Mouse (Mus musculus): Measurements from ENCODE around the gene Ptprg. TPM values are rescaled to one million over a fixed set of nuclear protein-coding genes. Genes with fewer than 3 reads are reported as not detected.

The Ptprg gene
- total RNA-seq, 2 experiments from 2014 or later: 85.9 to 111 TPM

GRCm38 (mm10) chr14:11565283-11565682 is 12.0 kb downstream of the Ptprg start:
- no peak overlapping the region for H3K4me3 ChIP-seq
- intact Hi-C loops (cut with DNase I): loop anchor here (5.0 to 10.0 kb wide), 2 partner anchors 47 to 60 kb away; no protein-coding TSS in a partner anchor
- DNase-seq (ENCODE audit: extremely low spot score in 1 of 2, low spot score in 2 of 2): no peak
- no peak overlapping the region for H3K27ac ChIP-seq
- TF ChIP-seq CTCF (IDR thresholded peaks at IDR 0.05): peak; percentile 39

- H3K4me3 ChIP-seq: no peak overlapping the region
- no peak overlapping the region for H3K27ac ChIP-seq
- intact Hi-C loops (cut with DNase I): loop anchor here (5.0 to 10.0 kb wide), 2 partner anchors 43 to 65 kb away; no protein-coding TSS in a partner anchor
- TF ChIP-seq CTCF (IDR thresholded peaks at IDR 0.05): no peak
- DNase-seq (ENCODE audit: extremely low spot score in 1 of 2, low spot score in 2 of 2): no peak
These were observed 16.4 kb downstream of the Ptprg start for GRCm38 (mm10) chr14:11569734-11570133.

GRCm38 (mm10) chr14:11571766-11572394 is 18.5 kb downstream of the Ptprg start:
- TF ChIP-seq CTCF (IDR thresholded peaks at IDR 0.05): no peak
- intact Hi-C loops (cut with DNase I): no loop called here

DNA sequence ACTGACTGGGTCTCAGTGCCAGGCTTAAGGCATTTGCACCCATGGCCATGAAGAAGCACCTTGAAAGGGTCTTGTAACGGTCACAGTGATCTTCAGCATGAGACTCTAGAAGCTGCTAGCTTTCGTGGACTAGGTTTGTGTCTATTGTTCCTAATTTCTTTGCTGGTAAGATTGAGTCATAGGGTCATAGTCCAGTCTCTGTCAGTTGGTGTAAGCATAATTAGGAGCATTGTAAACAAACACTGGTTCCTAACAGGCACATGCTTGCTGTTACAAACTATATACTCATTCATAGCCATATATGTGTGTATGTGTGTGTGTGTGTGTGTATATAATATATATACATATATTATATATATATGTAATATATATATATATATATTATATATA is 19.1 kb downstream of the Ptprg start:
- intact Hi-C loops (cut with DNase I): no loop called here
- DNase-seq (ENCODE audit: extremely low spot score in 1 of 2, low spot score in 2 of 2): no peak
- no peak for TF ChIP-seq CTCF (IDR thresholded peaks at IDR 0.05)
- Histone ChIP-seq H3K27ac (no peak overlapping the region), H3K4me3 (no peak overlapping the region)

More at GRCm38 (mm10) chr14:11571766-11572394, 18.5 kb downstream of the Ptprg start:
- H3K4me3 ChIP-seq: no peak overlapping the region
- no peak overlapping the region for H3K27ac ChIP-seq
- DNase-seq (ENCODE audit: extremely low spot score in 1 of 2, low spot score in 2 of 2): no peak

DNA sequence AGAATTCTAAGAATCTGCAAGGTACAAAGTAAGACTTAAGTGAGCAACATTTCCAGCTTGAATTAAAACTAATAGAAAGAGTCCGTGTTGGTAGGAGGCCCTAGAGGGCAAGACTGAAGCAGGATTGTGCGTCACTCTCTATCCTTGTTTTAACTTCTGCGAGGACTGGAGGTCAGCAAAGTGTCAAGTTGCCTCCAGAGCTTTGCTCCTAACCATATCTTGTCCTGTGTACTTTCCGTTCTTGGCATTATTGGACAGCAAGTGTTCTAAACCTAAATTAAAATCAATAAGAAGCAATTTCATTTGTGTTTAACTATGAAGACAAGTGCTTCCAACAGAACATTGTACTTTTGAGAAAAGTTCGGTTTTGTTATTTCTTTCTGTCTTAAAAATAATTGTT is 20.4 kb downstream of the Ptprg start:
- no peak for DNase-seq (ENCODE audit: extremely low spot score in 1 of 2, low spot score in 2 of 2)
- no peak overlapping the region for H3K27ac ChIP-seq
- intact Hi-C loops (cut with DNase I): no loop called here
- TF ChIP-seq CTCF (IDR thresholded peaks at IDR 0.05): no peak
- no peak overlapping the region for H3K4me3 ChIP-seq

DNA sequence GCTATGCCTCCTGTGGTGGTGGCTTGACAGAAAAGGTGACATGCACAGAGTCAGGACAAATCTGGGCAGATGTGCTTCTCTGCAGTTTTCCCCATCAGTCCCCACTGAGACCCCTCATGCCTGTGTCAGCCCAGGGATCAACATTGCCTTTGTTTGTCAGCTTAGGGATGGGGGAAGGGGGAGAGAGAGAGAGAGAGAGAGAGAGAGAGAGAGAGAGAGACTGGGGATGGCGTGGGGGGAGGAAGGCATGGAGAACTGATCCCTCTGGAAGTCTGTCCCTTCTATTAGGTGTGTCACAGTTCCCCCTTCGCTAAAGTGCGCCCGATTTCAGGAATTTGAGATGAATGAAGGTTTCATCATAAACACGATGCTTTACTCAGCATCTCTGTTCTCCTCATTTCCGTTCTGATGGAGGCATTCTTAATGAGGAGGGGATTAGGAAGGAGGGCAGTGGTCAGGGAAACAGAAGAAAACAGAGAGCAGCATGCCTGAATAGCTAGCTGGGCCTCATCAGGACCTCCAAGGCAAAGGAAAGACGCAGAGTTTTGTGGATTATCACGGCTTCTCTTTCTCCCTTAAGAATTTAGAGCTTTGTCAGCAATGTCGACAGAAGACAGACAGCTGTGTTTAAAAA is 24.1 kb downstream of the Ptprg start:
- TF ChIP-seq CTCF (IDR thresholded peaks at IDR 0.05): no peak
- H3K4me3 ChIP-seq: no peak overlapping the region
- no peak overlapping the region for H3K27ac ChIP-seq
- no peak for DNase-seq (ENCODE audit: extremely low spot score in 1 of 2, low spot score in 2 of 2)
- intact Hi-C loops (cut with DNase I): no loop called here

DNA sequence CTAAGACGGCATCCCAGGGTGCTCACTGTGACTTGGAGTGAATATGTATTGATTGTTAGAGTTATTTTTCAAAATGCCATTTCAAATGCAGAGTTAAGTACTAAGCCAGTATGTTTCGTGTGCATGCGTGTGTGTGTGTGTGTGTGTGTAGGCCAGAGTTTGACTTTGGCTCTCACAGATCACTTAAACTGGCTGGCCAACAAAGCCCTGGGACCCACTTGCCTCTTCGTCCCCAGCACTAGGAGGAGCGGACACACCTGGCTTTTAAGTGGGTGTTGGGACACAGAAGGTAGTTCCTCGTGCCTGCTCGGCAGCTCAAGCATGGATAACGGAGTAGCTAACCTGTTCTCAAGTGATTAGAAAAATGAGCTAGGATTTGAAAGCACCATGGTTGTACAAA is 24.6 kb downstream of the Ptprg start:
- DNase-seq (ENCODE audit: extremely low spot score in 1 of 2, low spot score in 2 of 2): no peak
- H3K27ac ChIP-seq: no peak overlapping the region
- TF ChIP-seq CTCF (IDR thresholded peaks at IDR 0.05): no peak
- intact Hi-C loops (cut with DNase I): no loop called here
- no peak overlapping the region for H3K4me3 ChIP-seq

GRCm38 (mm10) chr14:11578492-11578967 is 25.2 kb downstream of the Ptprg start:
- Histone ChIP-seq H3K4me3 (no peak overlapping the region), H3K27ac (no peak overlapping the region)
- no peak for TF ChIP-seq CTCF (IDR thresholded peaks at IDR 0.05)
- intact Hi-C loops (cut with DNase I): no loop called here
- DNase-seq (ENCODE audit: extremely low spot score in 1 of 2, low spot score in 2 of 2): no peak

GRCm38 (mm10) chr14:11579950-11580349 is 26.6 kb downstream of the Ptprg start:
- intact Hi-C loops (cut with DNase I): no loop called here
- TF ChIP-seq CTCF (IDR thresholded peaks at IDR 0.05): peak; percentile 18
- H3K4me3 ChIP-seq: no peak overlapping the region
- no peak for DNase-seq (ENCODE audit: extremely low spot score in 1 of 2, low spot score in 2 of 2)
- no peak overlapping the region for H3K27ac ChIP-seq

DNA sequence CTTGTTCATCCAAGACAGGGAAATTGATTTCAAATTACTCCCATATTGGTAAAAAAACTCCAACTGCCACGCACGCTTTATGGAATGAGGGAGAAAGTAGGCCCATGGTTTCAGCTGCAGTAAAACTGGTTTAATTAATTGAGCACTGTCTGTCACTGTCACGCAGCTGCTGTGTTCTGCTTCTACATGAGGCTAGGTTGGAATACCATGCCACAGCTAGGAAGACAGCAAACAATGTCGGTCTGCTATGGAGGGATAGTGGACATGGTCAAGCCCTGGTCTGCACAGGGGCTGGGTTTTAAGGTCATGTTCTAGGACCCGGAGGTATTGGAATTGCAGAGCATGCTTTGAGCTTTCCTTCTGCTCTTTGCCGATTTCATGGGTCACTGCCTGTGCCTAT is 30.9 kb downstream of the Ptprg start:
- no peak for TF ChIP-seq CTCF (IDR thresholded peaks at IDR 0.05)
- intact Hi-C loops (cut with DNase I): no loop called here
- no peak overlapping the region for H3K27ac ChIP-seq
- no peak for DNase-seq (ENCODE audit: extremely low spot score in 1 of 2, low spot score in 2 of 2)
- H3K4me3 ChIP-seq: no peak overlapping the region

GRCm38 (mm10) chr14:11584929-11585633 is 31.7 kb downstream of the Ptprg start:
- no peak for TF ChIP-seq CTCF (IDR thresholded peaks at IDR 0.05)
- no peak for DNase-seq (ENCODE audit: extremely low spot score in 1 of 2, low spot score in 2 of 2)
- no peak overlapping the region for H3K4me3 ChIP-seq
- no peak overlapping the region for H3K27ac ChIP-seq
- intact Hi-C loops (cut with DNase I): no loop called here

DNA sequence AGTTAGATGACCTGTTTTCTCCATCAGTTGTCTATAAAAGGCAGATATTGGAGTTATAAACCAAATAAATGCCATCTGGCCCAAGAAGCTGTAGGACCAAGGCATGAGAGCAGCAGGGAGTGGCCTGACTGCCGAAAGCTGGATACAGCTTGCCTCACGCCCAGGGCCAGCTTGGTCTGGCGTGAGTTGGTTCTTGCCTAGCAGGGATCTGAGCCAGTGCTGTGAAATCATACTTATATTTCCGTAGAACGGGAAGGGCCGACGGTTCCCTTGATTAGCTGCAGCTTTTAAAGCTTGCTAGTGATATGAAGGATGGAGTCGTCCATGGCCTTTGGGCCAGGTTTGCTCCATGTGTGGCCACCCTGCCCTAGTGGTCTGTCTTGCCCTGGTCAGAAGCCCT is 37.1 kb downstream of the Ptprg start:
- no peak overlapping the region for H3K27ac ChIP-seq
- DNase-seq (ENCODE audit: extremely low spot score in 1 of 2, low spot score in 2 of 2): no peak
- intact Hi-C loops (cut with DNase I): no loop called here
- H3K4me3 ChIP-seq: no peak overlapping the region
- TF ChIP-seq CTCF (IDR thresholded peaks at IDR 0.05): no peak
